Mouse (Mus musculus) frontal cortex, postnatal 14 days (tissue): ENCODE measurements around the gene Hes2.

ENCODE experiments used
- DNase-seq, 2 experiments: peaks; one replicate each; pipeline ENCODE4 v3.0.0; 2022; ENCODE audit warnings: low spot score in 2 of 2

Gene Hes2

DNA sequence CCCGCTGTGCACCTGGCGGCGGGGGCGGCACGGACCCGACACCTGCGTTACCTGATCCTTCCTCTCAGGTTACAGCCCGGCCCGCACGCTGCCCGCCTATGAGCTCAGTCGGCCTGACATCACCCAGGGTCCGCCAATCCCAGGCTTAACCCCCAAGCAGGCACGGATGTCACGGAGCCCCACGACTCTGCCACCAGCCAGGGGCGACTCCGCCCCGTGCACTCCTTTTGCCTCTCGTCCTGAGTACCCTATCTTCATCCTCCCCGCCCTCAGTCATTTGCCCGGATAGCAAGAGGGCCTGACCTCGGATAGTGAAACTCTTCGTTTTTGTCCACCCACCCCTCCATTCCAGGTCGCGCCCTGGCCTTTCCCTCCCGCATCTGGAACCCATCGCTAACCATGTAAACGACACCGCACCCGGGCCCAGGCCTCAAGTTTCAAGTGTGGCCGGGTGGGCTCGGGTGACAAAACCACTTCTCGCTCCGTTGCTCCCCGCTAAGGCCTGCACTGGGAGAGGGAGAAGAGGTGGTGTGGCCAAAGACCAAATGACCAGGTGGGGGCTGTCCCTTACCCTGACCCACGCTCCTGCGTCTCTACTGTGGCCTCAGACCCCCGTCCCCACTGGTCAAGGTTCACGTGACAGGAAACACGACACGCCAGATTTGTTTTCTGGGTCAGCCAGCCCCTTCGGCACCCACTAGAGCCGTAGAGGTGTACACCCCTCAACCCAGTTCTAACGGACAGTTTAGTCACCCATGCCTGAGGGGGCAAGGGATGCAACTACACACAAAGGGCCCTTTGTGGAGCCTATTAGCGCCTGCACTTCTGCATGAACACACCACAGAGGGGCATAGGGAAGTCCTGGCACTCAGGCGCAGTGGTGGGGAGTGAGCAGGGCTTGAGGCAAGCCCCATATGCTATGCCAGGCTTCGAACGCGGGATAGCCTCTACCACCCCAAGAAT is 26.6 kb upstream of the Hes2 start:
- DNase-seq = no peak

DNA sequence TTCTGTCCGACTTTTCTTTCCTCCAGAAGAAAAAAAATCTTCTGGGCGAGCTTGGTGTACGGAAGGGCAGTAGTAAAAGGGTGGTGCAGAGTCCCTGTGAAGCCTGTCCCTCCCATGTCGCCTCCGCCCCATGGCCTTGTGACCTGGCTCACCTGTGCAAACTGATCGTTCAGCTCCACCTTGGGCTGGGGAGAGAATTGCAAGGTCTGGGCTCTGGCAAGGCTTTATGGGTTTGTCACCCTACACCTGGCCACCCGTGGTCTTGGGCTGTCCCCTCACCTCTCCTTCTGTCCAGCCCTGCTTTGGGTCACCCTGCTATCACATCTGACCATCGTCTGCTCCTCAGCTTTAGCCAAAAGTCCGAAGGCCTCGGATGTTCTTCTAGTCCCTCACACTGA is 25.9 kb upstream of the Hes2 start:
- no peak for DNase-seq

GRCm38 (mm10) chr4:152133213-152133612 is 25.5 kb upstream of the Hes2 start:
- DNase-seq = no peak

GRCm38 (mm10) chr4:152134507-152134906 is 24.2 kb upstream of the Hes2 start:
- DNase-seq = no peak

GRCm38 (mm10) chr4:152135363-152135762 is 23.3 kb upstream of the Hes2 start:
- no peak for DNase-seq

DNA sequence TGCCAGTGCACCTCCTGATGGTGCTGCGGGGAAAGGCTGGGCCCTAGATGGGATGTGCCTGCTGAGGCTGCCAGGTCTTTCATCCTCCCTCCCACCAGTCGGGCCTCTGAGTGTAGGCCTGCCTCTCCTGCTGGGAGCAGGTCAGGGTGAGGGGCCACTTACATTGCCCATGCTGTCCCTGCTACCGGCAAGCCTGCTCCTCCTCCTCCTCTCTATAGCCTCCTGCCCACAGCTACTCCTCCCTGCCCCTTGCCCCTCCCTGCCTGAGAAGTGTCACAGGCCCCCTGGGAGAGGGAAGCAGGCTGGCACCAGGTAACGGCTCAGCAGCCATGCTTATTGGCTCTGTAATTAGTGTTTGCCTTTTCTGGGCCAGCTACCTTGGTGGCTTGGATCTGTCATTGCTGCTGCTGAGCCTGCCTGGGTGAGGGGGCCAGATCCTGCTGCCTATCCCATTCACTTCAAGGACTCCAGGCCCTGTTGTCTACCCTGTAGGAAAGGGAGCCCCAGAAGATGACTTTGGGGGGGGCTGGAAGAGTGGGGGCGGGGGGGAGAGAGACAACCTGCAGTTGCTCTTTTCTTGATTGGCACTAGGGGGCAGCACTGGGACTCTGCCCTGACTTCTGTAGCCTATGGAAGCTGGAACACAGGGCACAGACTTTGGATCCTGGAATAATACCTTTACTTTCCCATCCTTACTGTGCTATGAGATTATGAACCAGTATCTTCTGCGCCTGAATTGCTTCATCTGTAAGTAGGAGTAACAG is 22.4 kb upstream of the Hes2 start:
- no peak for DNase-seq

GRCm38 (mm10) chr4:152136876-152137250 is 21.8 kb upstream of the Hes2 start:
- no peak for DNase-seq

DNA sequence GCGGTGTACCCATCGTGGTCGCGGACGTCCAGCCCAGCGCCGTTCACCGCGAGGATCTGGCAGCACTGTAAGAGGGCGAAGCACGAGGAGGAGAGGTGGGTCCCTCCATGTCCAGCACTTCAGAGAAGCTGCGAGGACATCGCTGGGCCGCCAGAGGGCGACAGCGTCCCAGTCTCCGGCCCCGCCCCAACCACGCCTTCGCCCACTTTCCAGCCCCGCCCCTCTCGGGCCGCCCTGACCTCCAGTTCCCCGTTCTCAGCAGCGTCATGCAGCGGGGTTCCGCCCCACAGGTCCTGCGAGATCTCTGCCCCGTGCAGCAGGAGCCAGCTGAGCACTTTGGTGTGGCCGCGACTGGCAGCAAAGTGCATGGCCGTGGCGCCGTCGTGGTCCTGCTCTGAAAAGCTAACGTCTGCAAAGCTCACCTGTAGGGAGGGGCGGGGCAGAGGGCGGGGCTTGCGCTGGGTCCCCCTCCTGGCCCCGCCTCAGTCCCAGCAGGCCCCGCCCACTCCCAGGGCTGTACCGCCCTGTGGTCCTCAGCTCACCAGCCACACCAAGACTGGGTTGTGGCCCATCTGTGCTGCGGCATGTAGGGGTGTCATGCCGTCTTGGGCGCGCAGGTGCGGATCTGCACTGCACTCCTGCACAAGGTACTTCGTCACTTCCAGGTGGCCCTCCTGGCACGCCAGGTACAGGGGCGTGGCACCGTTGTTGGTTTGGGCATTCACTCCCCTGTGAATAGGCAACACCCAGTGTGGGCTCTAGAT is 20.0 kb upstream of the Hes2 start:
- DNase-seq = peak in 1 of 2 experiments; percentile 65

DNA sequence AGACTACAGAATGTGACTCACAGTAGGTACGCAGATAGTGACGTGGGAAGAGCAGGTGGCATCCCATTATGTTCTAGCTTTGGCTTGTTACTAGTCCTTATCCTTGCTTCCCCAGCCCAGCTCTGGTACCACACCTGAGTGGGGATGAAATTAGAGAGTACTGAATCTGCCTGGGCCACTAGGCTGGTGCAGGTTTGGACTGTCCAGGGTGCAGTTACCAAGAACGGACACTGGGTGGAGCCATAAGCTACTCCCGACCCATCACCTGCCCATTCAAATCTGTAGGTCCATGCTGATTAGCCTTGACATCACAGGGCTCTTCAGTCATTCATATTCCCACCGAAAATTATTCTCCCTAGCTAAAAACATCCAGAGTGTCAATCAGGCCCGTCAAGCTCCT is 18.2 kb upstream of the Hes2 start:
- no peak for DNase-seq

DNA sequence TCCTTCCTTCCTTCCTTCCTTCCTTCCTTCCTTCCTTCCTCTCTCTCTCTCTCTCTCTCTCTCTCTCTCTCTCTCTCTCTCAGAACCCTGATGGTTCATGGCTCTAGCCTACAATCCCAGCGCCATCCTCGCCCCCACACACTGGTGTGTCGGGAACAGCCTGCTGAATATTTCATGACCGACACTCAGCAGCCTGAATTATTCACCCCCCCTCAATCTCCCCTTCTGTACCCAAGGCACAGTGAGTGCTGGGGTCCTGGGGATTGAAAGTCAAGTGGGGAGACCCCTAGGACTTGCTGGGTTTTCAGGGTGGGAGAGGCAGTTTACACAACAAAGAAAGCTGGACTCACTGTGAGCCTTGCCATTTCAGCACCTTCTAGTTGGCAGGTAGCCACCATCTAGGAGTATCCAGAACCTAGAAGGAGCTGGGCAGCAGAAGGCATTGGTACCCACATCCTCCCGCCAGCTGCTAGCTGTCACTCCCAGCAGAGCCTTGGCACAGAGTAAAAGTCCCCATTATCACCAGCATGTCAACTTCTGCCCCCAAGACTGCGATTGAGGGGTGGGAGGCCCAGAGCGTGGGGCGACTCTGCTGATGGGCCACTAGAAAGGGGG is 17.0 kb upstream of the Hes2 start:
- no peak for DNase-seq

GRCm38 (mm10) chr4:152143632-152144031 is 15.0 kb upstream of the Hes2 start:
- no peak for DNase-seq

GRCm38 (mm10) chr4:152145473-152145872 is 13.2 kb upstream of the Hes2 start:
- DNase-seq = no peak

- no peak for DNase-seq
Measured at GRCm38 (mm10) chr4:152146033-152146827, 12.4 kb upstream of the Hes2 start.

GRCm38 (mm10) chr4:152150546-152150945 is 8.1 kb upstream of the Hes2 start:
- DNase-seq = no peak

DNA sequence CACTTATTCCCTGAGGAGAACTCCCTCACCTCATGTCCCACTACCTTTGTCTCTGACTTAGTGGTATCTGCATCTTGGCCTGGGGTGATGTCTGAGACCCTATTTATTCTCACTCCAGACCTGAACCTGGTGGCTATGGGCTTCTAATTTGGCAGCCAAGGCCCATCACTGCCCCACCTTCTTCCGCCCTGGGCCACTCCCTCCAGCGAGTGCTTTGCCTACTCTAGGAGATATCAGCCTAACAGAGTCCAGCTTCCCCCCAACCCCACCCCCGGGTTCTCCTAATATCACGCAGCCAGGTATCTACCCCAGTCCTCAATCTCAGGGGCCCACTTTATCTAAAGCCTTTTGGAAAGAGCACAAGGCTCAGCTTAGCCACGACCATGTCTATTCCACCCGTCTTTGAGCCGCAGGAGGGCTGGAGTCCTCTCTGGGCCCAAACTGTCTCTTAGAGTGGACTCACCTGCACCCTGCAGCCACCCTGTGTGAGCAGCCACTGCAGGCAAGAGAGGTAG is 7.2 kb upstream of the Hes2 start:
- no peak for DNase-seq

- no peak for DNase-seq
Measured at GRCm38 (mm10) chr4:152151966-152152544, 6.6 kb upstream of the Hes2 start, which contains the start of gene Espn. Gene Espn (minus strand): TSS chr4:152152371.

GRCm38 (mm10) chr4:152153771-152154177 is 4.9 kb upstream of the Hes2 start:
- peak in 1 of 2 experiments; percentile 70 for DNase-seq

DNA sequence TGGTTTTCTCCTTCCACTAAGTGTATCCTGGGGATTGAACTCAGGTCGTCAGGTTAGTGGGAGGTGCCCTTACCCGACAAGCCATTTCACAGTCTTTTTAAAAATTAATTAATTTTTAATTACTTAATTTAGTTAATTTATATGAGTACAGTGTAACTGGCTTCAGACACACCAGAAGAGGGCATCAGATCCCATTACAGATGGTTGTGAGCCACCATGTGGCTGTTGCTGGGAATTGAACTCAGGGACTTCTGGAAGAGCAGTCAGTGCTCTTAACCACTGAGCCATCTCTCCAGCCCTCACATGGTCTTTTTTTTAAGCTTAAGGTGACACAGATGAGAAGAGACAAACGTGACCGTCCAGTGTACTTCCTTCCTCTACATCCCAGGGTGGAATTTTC is 3.6 kb upstream of the Hes2 start:
- no peak for DNase-seq

- DNase-seq = no peak
Measured at GRCm38 (mm10) chr4:152157779-152158584, 685 bp upstream of the Hes2 start.
